Mouse (Mus musculus) brown adipose tissue, adult 24 weeks (tissue): Measurements from ENCODE around the gene Ptprq. TPM values are rescaled to one million over a fixed set of nuclear protein-coding genes. Genes with fewer than 3 reads are reported as not detected.

Experiments used
- H3K27ac ChIP-seq: fragments of 200-500 bp; replicated peaks from 2 replicates; pipeline ENCODE4 v1.5.1; 2012; ENCODE audit warnings: low read depth, mild to moderate bottlenecking, low read length
- H3K4me1 ChIP-seq: fragments of 200-500 bp; 2 replicates; pipeline ENCODE4 v1.6.1; 2012; ENCODE audit warnings: low read length, mixed read lengths; ENCODE audit not compliant: control insufficient read depth, insufficient read depth, insufficient read length
- H3K4me3 ChIP-seq: fragments of 200-500 bp; 2 replicates; pipeline ENCODE4 v1.5.1; 2012; ENCODE audit warnings: low read depth, mild to moderate bottlenecking, low read length, moderate library complexity; ENCODE audit not compliant: insufficient read depth
- polyA plus RNA-seq: library from polyadenylated mRNA; stranded (reverse); fragments of >200 nt; gene quantifications from 2 replicates; pipeline ENCODE4 v1.2.4, GENCODE M21; 2012; ENCODE audit not compliant: missing spikeins, insufficient read depth, insufficient read length

Ptprq gene
- polyA plus RNA-seq, 1 experiment: not detected

- no peak overlapping the region for H3K4me3 ChIP-seq
- H3K4me1 ChIP-seq: no peaks in the 10 kb centered on the region
- no peak overlapping the region for H3K27ac ChIP-seq
These were observed 159.0 kb downstream of the Ptprq start for GRCm38 (mm10) chr10:107560881-107561280.

- H3K27ac ChIP-seq: no peak overlapping the region
- no peaks in the 10 kb centered on the region for H3K4me1 ChIP-seq
- H3K4me3 ChIP-seq: no peak overlapping the region
These were observed 176.8 kb downstream of the Ptprq start for GRCm38 (mm10) chr10:107543026-107543425.

- H3K4me3 ChIP-seq: no peak overlapping the region
- H3K4me1 ChIP-seq: no peaks in the 10 kb centered on the region
These were observed 191.1 kb downstream of the Ptprq start for GRCm38 (mm10) chr10:107528758-107529157.

GRCm38 (mm10) chr10:107519216-107519615 is 200.6 kb downstream of the Ptprq start:
- Histone ChIP-seq H3K4me1 (no peaks in the 10 kb centered on the region), H3K27ac (no peak overlapping the region), H3K4me3 (no peak overlapping the region)

More at GRCm38 (mm10) chr10:107528758-107529157, 191.1 kb downstream of the Ptprq start:
- H3K27ac ChIP-seq: no peak overlapping the region

GRCm38 (mm10) chr10:107516641-107517040 is 203.2 kb downstream of the Ptprq start:
- Histone ChIP-seq H3K4me3 (no peak overlapping the region), H3K4me1 (no peaks in the 10 kb centered on the region), H3K27ac (no peak overlapping the region)

GRCm38 (mm10) chr10:107514735-107515134 is 205.1 kb downstream of the Ptprq start:
- no peaks in the 10 kb centered on the region for H3K4me1 ChIP-seq
- H3K27ac ChIP-seq: no peak overlapping the region
- no peak overlapping the region for H3K4me3 ChIP-seq

- H3K4me3 ChIP-seq: no peak overlapping the region
- H3K4me1 ChIP-seq: no peaks in the 10 kb centered on the region
- H3K27ac ChIP-seq: no peak overlapping the region
These were observed 213.5 kb downstream of the Ptprq start for GRCm38 (mm10) chr10:107506397-107506796.

GRCm38 (mm10) chr10:107503430-107503829 is 216.4 kb downstream of the Ptprq start:
- no peak overlapping the region for H3K4me3 ChIP-seq
- no peak overlapping the region for H3K27ac ChIP-seq
- no peaks in the 10 kb centered on the region for H3K4me1 ChIP-seq

- Histone ChIP-seq H3K4me1 (no peaks in the 10 kb centered on the region), H3K27ac (no peak overlapping the region), H3K4me3 (no peak overlapping the region)
These were observed 217.7 kb downstream of the Ptprq start for GRCm38 (mm10) chr10:107502193-107502592.

- H3K27ac ChIP-seq: no peak overlapping the region
These were observed 220.2 kb downstream of the Ptprq start for GRCm38 (mm10) chr10:107499656-107500055.

GRCm38 (mm10) chr10:107496402-107496801 is 223.4 kb downstream of the Ptprq start:
- H3K4me3 ChIP-seq: no peak overlapping the region
- no peaks in the 10 kb centered on the region for H3K4me1 ChIP-seq
- H3K27ac ChIP-seq: no peak overlapping the region

More at GRCm38 (mm10) chr10:107499656-107500055, 220.2 kb downstream of the Ptprq start:
- no peak overlapping the region for H3K4me3 ChIP-seq
- no peaks in the 10 kb centered on the region for H3K4me1 ChIP-seq

- no peaks in the 10 kb centered on the region for H3K4me1 ChIP-seq
- H3K27ac ChIP-seq: no peak within 1 kb of the TSS
- no peak within 1 kb of the TSS; the same call in 1 of the 2 replicates for H3K4me3 ChIP-seq
These were observed 225.3 kb downstream of the Ptprq start, which contains the start of gene Myf6 for GRCm38 (mm10) chr10:107494568-107494967. Gene Myf6 (minus strand): TSS chr10:107494737.

- H3K4me3 ChIP-seq: no peak overlapping the region; the same call in 1 of the 2 replicates
- no peaks in the 10 kb centered on the region for H3K4me1 ChIP-seq
- H3K27ac ChIP-seq: no peak overlapping the region
These were observed 226.0 kb downstream of the Ptprq start for GRCm38 (mm10) chr10:107493580-107494474.

GRCm38 (mm10) chr10:107492867-107493579 is 226.8 kb downstream of the Ptprq start:
- no peaks in the 10 kb centered on the region for H3K4me1 ChIP-seq
- H3K27ac ChIP-seq: no peak overlapping the region
- no peak overlapping the region for H3K4me3 ChIP-seq

- no peak overlapping the region for H3K4me3 ChIP-seq
- H3K4me1 ChIP-seq: no peaks in the 10 kb centered on the region
- H3K27ac ChIP-seq: no peak overlapping the region
These were observed 231.1 kb downstream of the Ptprq start for GRCm38 (mm10) chr10:107488654-107489315.
